Mouse (Mus musculus): Measurements from ENCODE around the gene Prrg2.

GRCm38 (mm10) chr7:45107052-45107645, 44.7 kb upstream of the Prrg2 start:
- TF ChIP-seq CHD2 (IDR thresholded peaks at IDR 0.05; ENCODE audit: low read depth, low read length) (no peak), HCFC1 (IDR thresholded peaks at IDR 0.05; ENCODE audit: borderline replicate concordance, insufficient read depth, low read length) (no peak), ZC3H11A (IDR thresholded peaks at IDR 0.05; ENCODE audit: borderline replicate concordance, low read depth, low read length) (no peak), MAFK (IDR thresholded peaks at IDR 0.05; ENCODE audit: insufficient read depth, low read depth, low read length) (no peak)
